Mouse (Mus musculus) heart, embryonic 14.5 days (tissue): ENCODE data around the gene Kdm2b. TPM values are rescaled to one million over a fixed set of nuclear protein-coding genes. Genes with fewer than 3 reads are reported as not detected.

Experiments used
- ATAC-seq: fragments of 200-750 bp; cut with Nextera tagmentation; 2 replicates; pipeline ENCODE4 v1.8.0; 2017; ENCODE audit warnings: low read depth, moderate TSS enrichment; ENCODE audit not compliant: insufficient number of reproducible peaks, insufficient read depth, low FRiP score
- H3K27ac ChIP-seq, 2 experiments: fragments of 200-500 bp in 1 of 2; fragments of 300-500 bp in 1 of 2; sonication (generic) in 1 of 2; replicated peaks in 1 of 2; 2 replicates each; pipeline ENCODE4 v1.5.1; 2012 to 2014; ENCODE audit warnings: low read depth in 2 of 2, low read length in 2 of 2, control low read depth in 1 of 2, mild to moderate bottlenecking in 1 of 2, mixed read lengths in 1 of 2; ENCODE audit not compliant: control insufficient read depth in 1 of 2, insufficient read depth in 1 of 2
- H3K27me3 ChIP-seq: fragments of 300-500 bp; sonication (generic); 2 replicates; pipeline ENCODE4 v1.6.1; 2014; ENCODE audit warnings: mild to moderate bottlenecking, low read length, control low read depth; ENCODE audit not compliant: control insufficient read depth, insufficient read depth
- H3K36me3 ChIP-seq: fragments of 300-500 bp; sonication (generic); 2 replicates; pipeline ENCODE4 v1.6.1; 2014; ENCODE audit warnings: mild to moderate bottlenecking, control low read depth, low read length, mixed read lengths; ENCODE audit not compliant: control insufficient read depth, insufficient read depth
- H3K4me1 ChIP-seq, 2 experiments: fragments of 200-500 bp in 1 of 2; fragments of 300-500 bp in 1 of 2; sonication (generic) in 1 of 2; 2 replicates each; pipeline ENCODE4 v1.6.1; 2012 to 2014; ENCODE audit warnings: low read length in 2 of 2, control low read depth in 1 of 2, mixed read lengths in 1 of 2; ENCODE audit not compliant: control insufficient read depth in 2 of 2, insufficient read depth in 2 of 2
- H3K4me2 ChIP-seq: fragments of 300-500 bp; sonication (generic); 2 replicates; pipeline ENCODE4 v1.6.1; 2014; ENCODE audit warnings: mild to moderate bottlenecking, low read length
- H3K4me3 ChIP-seq, 2 experiments: fragments of 200-500 bp in 1 of 2; fragments of 300-500 bp in 1 of 2; sonication (generic) in 1 of 2; 2 replicates each; pipeline ENCODE4 v1.5.1; 2012 to 2014; ENCODE audit warnings: low read length in 2 of 2, mild to moderate bottlenecking in 2 of 2, control low read depth in 1 of 2, low read depth in 1 of 2, moderate library complexity in 1 of 2; ENCODE audit not compliant: control insufficient read depth in 1 of 2, insufficient read depth in 1 of 2
- H3K9ac ChIP-seq: fragments of 300-500 bp; sonication (generic); 2 replicates; pipeline ENCODE4 v1.6.1; 2014; ENCODE audit warnings: mild to moderate bottlenecking, low read length
- H3K9me3 ChIP-seq: fragments of 300-500 bp; sonication (generic); 2 replicates; pipeline ENCODE4 v1.6.1; 2016; ENCODE audit warnings: low read length, control low read depth; ENCODE audit not compliant: control insufficient read depth
- WGBS: fragments of 180-500 bp; shearing (Covaris S2); extraction: QIAGEN DNeasy Blood & Tissue Kit; methylation state at CpG from one replicate; pipeline ENCODE4 v1.1.7; 2014; 5-methylcytosine and 5-hydroxymethylcytosine counted together
- polyA plus RNA-seq: library from polyadenylated mRNA; unstranded; fragments of >200 nt; fragmentation: Nextera tagmentation; extraction: Ambion mirVana; gene quantifications from 2 replicates; pipeline ENCODE4 v1.2.1, GENCODE M21; 2014

Kdm2b gene
- polyA plus RNA-seq, 1 experiment from 2014 or later = 24.2 TPM

GRCm38 (mm10) chr5:122994303-122994846, 4.8 kb upstream of the Kdm2b start:
- Histone ChIP-seq H3K4me3 (peak overlapping the region; percentile 19 to 26; a peak in 3 of 4 replicates), H3K9me3 (no peaks in the 10 kb centered on the region), H3K4me1 (peaks cover 20 to 31% of the 10 kb centered on the region in 2 experiments), H3K27ac (peak overlapping the region; percentile 7 to 50; a peak in 2 of 4 replicates), H3K27me3 (no peaks in the 10 kb centered on the region), H3K36me3 (0 out of 2 replicates have a peak, but pooled peaks cover 11% of the 10 kb centered on the region), H3K4me2 (peak overlapping the region; percentile 60), H3K9ac (peak overlapping the region; percentile 46)
- WGBS = 12% methylated on average over 5 of the region's 5 CpGs
- peak; percentile 77 for ATAC-seq

- 0 out of 2 replicates have a peak, but pooled peaks cover 11% of the 10 kb centered on the region for H3K36me3 ChIP-seq
- no peak for ATAC-seq
- 55% methylated on average over 2 of the region's 2 CpGs for WGBS
- H3K27me3 ChIP-seq = no peaks in the 10 kb centered on the region
- peak overlapping the region; percentile 46; the same call in 1 of the 2 replicates for H3K9ac ChIP-seq
- H3K4me2 ChIP-seq = peak overlapping the region; percentile 60
- H3K4me1 ChIP-seq = peaks cover 20 to 27% of the 10 kb centered on the region in 2 experiments
- 0 out of 4 replicates have a peak overlapping the region, but pooled peaks of 1 of the 2 experiments have one; percentile 4 for H3K27ac ChIP-seq
- H3K9me3 ChIP-seq = no peaks in the 10 kb centered on the region
- H3K4me3 ChIP-seq = no peak overlapping the region; a peak in 1 of 4 replicates
Observed at GRCm38 (mm10) chr5:122993811-122994210, 4.2 kb upstream of the Kdm2b start.

- Histone ChIP-seq H3K4me2 (peak overlapping the region; percentile 98), H3K4me1 (peaks cover 30 to 37% of the 10 kb centered on the region in 2 experiments), H3K9ac (peak overlapping the region; percentile 84), H3K27me3 (no peaks in the 10 kb centered on the region), H3K9me3 (no peaks in the 10 kb centered on the region), H3K27ac (peak overlapping the region; percentile 66 to 92), H3K36me3 (no peaks in the 10 kb centered on the region), H3K4me3 (peak overlapping the region; percentile 69 to 77)
- 12% methylated on average over 5 of the region's 5 CpGs for WGBS
- ATAC-seq = no peak
Observed at GRCm38 (mm10) chr5:122991350-122992004, 1.9 kb upstream of the Kdm2b start.

- H3K27ac ChIP-seq = peak overlapping the region; percentile 63 to 92
- 12% methylated on average over 16 of the region's 16 CpGs for WGBS
- ATAC-seq = no peak
- no peaks in the 10 kb centered on the region for H3K9me3 ChIP-seq
- H3K36me3 ChIP-seq = no peaks in the 10 kb centered on the region
- peak overlapping the region; percentile 84 for H3K9ac ChIP-seq
- peak overlapping the region; percentile 98 for H3K4me2 ChIP-seq
- no peaks in the 10 kb centered on the region for H3K27me3 ChIP-seq
- H3K4me3 ChIP-seq = peak overlapping the region; percentile 69 to 77
- peaks cover 30 to 40% of the 10 kb centered on the region in 2 experiments for H3K4me1 ChIP-seq
Observed at GRCm38 (mm10) chr5:122990411-122991160, 963 bp upstream of the Kdm2b start.

- H3K9me3 ChIP-seq = no peaks in the 10 kb centered on the region
- peak overlapping the region; percentile 78 to 92 for H3K27ac ChIP-seq
- WGBS = under 1% methylated on average over 37 of the region's 39 CpGs
- no peaks in the 10 kb centered on the region for H3K27me3 ChIP-seq
- peak overlapping the region; percentile 84 for H3K9ac ChIP-seq
- H3K36me3 ChIP-seq = peaks cover 3% of the 10 kb centered on the region; the same call in 1 of the 2 replicates
- 0 out of 2 replicates have a peak, but pooled peaks have one; percentile 16 for ATAC-seq
- H3K4me2 ChIP-seq = peak overlapping the region; percentile 98
- peaks cover 24 to 33% of the 10 kb centered on the region in 2 experiments for H3K4me1 ChIP-seq
- H3K4me3 ChIP-seq = peak overlapping the region; percentile 69 to 77
Observed at GRCm38 (mm10) chr5:122989001-122989525, 560 bp downstream of the Kdm2b start.

GRCm38 (mm10) chr5:122988021-122988751, 1.4 kb downstream of the Kdm2b start:
- Histone ChIP-seq H3K4me1 (peaks cover 24 to 33% of the 10 kb centered on the region in 2 experiments), H3K9ac (peak overlapping the region; percentile 84), H3K9me3 (no peaks in the 10 kb centered on the region), H3K36me3 (peaks cover 3% of the 10 kb centered on the region; the same call in 1 of the 2 replicates), H3K4me2 (peak overlapping the region; percentile 98), H3K27ac (peak overlapping the region; percentile 75 to 92), H3K27me3 (no peaks in the 10 kb centered on the region), H3K4me3 (peak overlapping the region; percentile 69 to 77)
- no peak for ATAC-seq
- under 1% methylated on average over 41 of the region's 41 CpGs for WGBS
